Comparison of ENCODE assay signal across 8 mouse cellular contexts in genomic region chr2:90847681-90848050, GRCm38 (mm10). TPM values are rescaled to one million over a fixed set of nuclear protein-coding genes. Genes with fewer than 3 reads are reported as not detected.
DNase-seq lines count a peak whose midpoint lies in the region; ATAC-seq and TF ChIP-seq lines count a peak whose summit lies in the region.

No protein-coding gene starts in this region.

- no peaks in the 10 kb centered on the region for H3K27me3 ChIP-seq in lung, postnatal 0 days (replicated peaks; ENCODE audit: insufficient read depth, low read length)
- H3K27me3 ChIP-seq in embryonic facial prominence, embryonic 12.5 days = no peaks in the 10 kb centered on the region
- H3K27me3 ChIP-seq in limb, embryonic 12.5 days = no peaks in the 10 kb centered on the region
- no peaks in the 10 kb centered on the region for H3K27me3 ChIP-seq in stomach, embryonic 14.5 days (ENCODE audit: control insufficient read depth, insufficient read depth, low read length)

- H3K4me2 ChIP-seq in lung, postnatal 0 days (replicated peaks; ENCODE audit: low read depth, low read length) = peak overlapping the region; percentile 75
- H3K4me2 ChIP-seq in embryonic facial prominence, embryonic 12.5 days (replicated peaks) = peak overlapping the region; percentile 61
- peak overlapping the region; percentile 68 for H3K4me2 ChIP-seq in limb, embryonic 12.5 days
- H3K4me2 ChIP-seq in stomach, embryonic 14.5 days (replicated peaks; ENCODE audit: low read depth, low read length) = peak overlapping the region; percentile 47

- WGBS in lung, postnatal 0 days = under 1% methylated on average over 13 of the region's 13 CpGs
- under 1% methylated on average over 13 of the region's 13 CpGs for WGBS in embryonic facial prominence, embryonic 12.5 days
- WGBS in limb, embryonic 12.5 days = 1% methylated on average over 13 of the region's 13 CpGs
- 1% methylated on average over 13 of the region's 13 CpGs for WGBS in stomach, embryonic 14.5 days

- H3K4me3 ChIP-seq in lung, postnatal 0 days (ENCODE audit: low read depth, low read length) = peak overlapping the region; percentile 85
- H3K4me3 ChIP-seq in embryonic facial prominence, embryonic 12.5 days = peak overlapping the region; percentile 80
- H3K4me3 ChIP-seq in limb, embryonic 12.5 days (replicated peaks) = peak overlapping the region; percentile 71
- peak overlapping the region; percentile 90 for H3K4me3 ChIP-seq in stomach, embryonic 14.5 days (ENCODE audit: low read depth, low read length)

- H3K9me3 ChIP-seq in lung, postnatal 0 days (ENCODE audit: low read length) = no peaks in the 10 kb centered on the region
- H3K9me3 ChIP-seq in embryonic facial prominence, embryonic 12.5 days = no peaks in the 10 kb centered on the region
- H3K9me3 ChIP-seq in limb, embryonic 12.5 days = no peaks in the 10 kb centered on the region
- H3K9me3 ChIP-seq in stomach, embryonic 14.5 days (ENCODE audit: control insufficient read depth, low read depth, low read length) = no peaks in the 10 kb centered on the region

- TF ChIP-seq CTCF in lung, postnatal 0 days (IDR thresholded peaks at IDR 0.05) = no peak

- H3K4me1 ChIP-seq in lung, postnatal 0 days (ENCODE audit: insufficient read depth, low read depth, low read length) = no peaks in the 10 kb centered on the region; the same call in 1 of the 2 replicates
- 0 out of 2 replicates have a peak, but pooled peaks cover 4% of the 10 kb centered on the region for H3K4me1 ChIP-seq in embryonic facial prominence, embryonic 12.5 days
- H3K4me1 ChIP-seq in limb, embryonic 12.5 days (replicated peaks) = peaks cover 8% of the 10 kb centered on the region; the same call in 1 of the 2 replicates
- 0 out of 2 replicates have a peak, but pooled peaks cover 6% of the 10 kb centered on the region for H3K4me1 ChIP-seq in stomach, embryonic 14.5 days (ENCODE audit: control insufficient read depth, insufficient read depth, low read length)

- H3K36me3 ChIP-seq in lung, postnatal 0 days (ENCODE audit: insufficient read depth, low read length) = peaks cover 5% of the 10 kb centered on the region; the same call in 1 of the 2 replicates
- peaks cover 25% of the 10 kb centered on the region for H3K36me3 ChIP-seq in embryonic facial prominence, embryonic 12.5 days
- peaks cover 31% of the 10 kb centered on the region for H3K36me3 ChIP-seq in limb, embryonic 12.5 days
- peaks cover 29% of the 10 kb centered on the region for H3K36me3 ChIP-seq in stomach, embryonic 14.5 days (ENCODE audit: control insufficient read depth, insufficient read depth, low read length)

- peak overlapping the region; percentile 92 for H3K27ac ChIP-seq in lung, postnatal 0 days (ENCODE audit: low read length)
- peak overlapping the region; percentile 81 for H3K27ac ChIP-seq in embryonic facial prominence, embryonic 12.5 days
- H3K27ac ChIP-seq in limb, embryonic 12.5 days = peak overlapping the region; percentile 83
- H3K27ac ChIP-seq in stomach, embryonic 14.5 days (ENCODE audit: low read length) = peak overlapping the region; percentile 82; the same call in 1 of the 2 replicates

- TF ChIP-seq EP300 in lung, postnatal 0 days (IDR thresholded peaks at IDR 0.05) = no peak

- no peak for ATAC-seq in lung, postnatal 0 days
- no peak for ATAC-seq in embryonic facial prominence, embryonic 12.5 days (ENCODE audit: insufficient number of reproducible peaks, insufficient read depth, low FRiP score, low TSS enrichment)
- no peak for ATAC-seq in limb, embryonic 12.5 days (ENCODE audit: insufficient number of reproducible peaks, insufficient read depth, low FRiP score, low TSS enrichment, low read depth)
- no peak for ATAC-seq in stomach, embryonic 14.5 days (ENCODE audit: insufficient number of reproducible peaks, insufficient read depth, low FRiP score, low read depth)
- ATAC-seq in monocyte, adult 5-6 weeks (replicated peaks; ENCODE audit: insufficient number of reproducible peaks, low FRiP score, low TSS enrichment, poor library complexity, severe bottlenecking) = no peak

- H3K9ac ChIP-seq in lung, postnatal 0 days (replicated peaks; ENCODE audit: low read depth) = peak overlapping the region; percentile 90
- H3K9ac ChIP-seq in embryonic facial prominence, embryonic 12.5 days = peak overlapping the region; percentile 84
- H3K9ac ChIP-seq in limb, embryonic 12.5 days (replicated peaks) = peak overlapping the region; percentile 77
- peak overlapping the region; percentile 71 for H3K9ac ChIP-seq in stomach, embryonic 14.5 days (replicated peaks; ENCODE audit: low read depth, low read length)

- DNase-seq in lung, postnatal 0 days (ENCODE audit: low spot score) = no peak
- DNase-seq in lung, postnatal 36 days = no peak
- no peak for DNase-seq in kidney, adult 9 months
- no peak for DNase-seq in spleen, postnatal 14 days (ENCODE audit: low spot score in 2 of 2)

RNA-seq across cellular contexts. Expression of gene Mtch2, which starts 0.7 kb away (rescaled TPM):
- 193 and 200 TPM in 2 replicates for polyA plus RNA-seq in lung, postnatal 0 days (2015; fragmentation: Nextera tagmentation; extraction: Ambion mirVana)
- 191 and 198 TPM in 2 replicates for polyA plus RNA-seq in embryonic facial prominence, embryonic 12.5 days (2016; fragmentation: Nextera tagmentation; extraction: Ambion mirVana)
- 184 and 195 TPM in 2 replicates for polyA plus RNA-seq in limb, embryonic 12.5 days (2016; fragmentation: Nextera tagmentation; extraction: Ambion mirVana)
- polyA plus RNA-seq in stomach, embryonic 14.5 days (2014; fragmentation: Nextera tagmentation; extraction: Ambion mirVana) = 226 and 234 TPM in 2 replicates
- total RNA-seq in monocyte, adult 5-6 weeks (2017) = 117 to 151 TPM (median 134 TPM) in 3 replicates

RNA-seq across cellular contexts. Expression of gene C1qtnf4, which starts 38.0 kb away (rescaled TPM):
- polyA plus RNA-seq in lung, postnatal 0 days (2015; fragmentation: Nextera tagmentation; extraction: Ambion mirVana) = 6.2 and 8.2 TPM in 2 replicates
- polyA plus RNA-seq in embryonic facial prominence, embryonic 12.5 days (2016; fragmentation: Nextera tagmentation; extraction: Ambion mirVana) = 21.8 and 25.9 TPM in 2 replicates
- 20.6 and 20.9 TPM in 2 replicates for polyA plus RNA-seq in limb, embryonic 12.5 days (2016; fragmentation: Nextera tagmentation; extraction: Ambion mirVana)
- polyA plus RNA-seq in stomach, embryonic 14.5 days (2014; fragmentation: Nextera tagmentation; extraction: Ambion mirVana) = 10.8 and 12.9 TPM in 2 replicates
- not detected in 3 replicates for total RNA-seq in monocyte, adult 5-6 weeks (2017)

RNA-seq across cellular contexts. Expression of gene Kbtbd4, which starts 56.9 kb away (rescaled TPM):
- 18.1 and 21.3 TPM in 2 replicates for polyA plus RNA-seq in lung, postnatal 0 days (2015; fragmentation: Nextera tagmentation; extraction: Ambion mirVana)
- polyA plus RNA-seq in embryonic facial prominence, embryonic 12.5 days (2016; fragmentation: Nextera tagmentation; extraction: Ambion mirVana) = 51.1 and 53.7 TPM in 2 replicates
- polyA plus RNA-seq in limb, embryonic 12.5 days (2016; fragmentation: Nextera tagmentation; extraction: Ambion mirVana) = 52.0 and 53.4 TPM in 2 replicates
- 30.3 and 37.0 TPM in 2 replicates for polyA plus RNA-seq in stomach, embryonic 14.5 days (2014; fragmentation: Nextera tagmentation; extraction: Ambion mirVana)
- 8.5 to 26.3 TPM (median 9.7 TPM) in 3 replicates for total RNA-seq in monocyte, adult 5-6 weeks (2017)

RNA-seq across cellular contexts. Expression of gene Ndufs3, which starts 57.0 kb away (rescaled TPM):
- 146 and 159 TPM in 2 replicates for polyA plus RNA-seq in lung, postnatal 0 days (2015; fragmentation: Nextera tagmentation; extraction: Ambion mirVana)
- polyA plus RNA-seq in embryonic facial prominence, embryonic 12.5 days (2016; fragmentation: Nextera tagmentation; extraction: Ambion mirVana) = 208 and 212 TPM in 2 replicates
- 207 and 212 TPM in 2 replicates for polyA plus RNA-seq in limb, embryonic 12.5 days (2016; fragmentation: Nextera tagmentation; extraction: Ambion mirVana)
- 216 and 220 TPM in 2 replicates for polyA plus RNA-seq in stomach, embryonic 14.5 days (2014; fragmentation: Nextera tagmentation; extraction: Ambion mirVana)
- 58.5 to 72.9 TPM (median 61.1 TPM) in 3 replicates for total RNA-seq in monocyte, adult 5-6 weeks (2017)
